Mouse (Mus musculus): Measurements from ENCODE around the gene Dsel. TPM values are rescaled to one million over a fixed set of nuclear protein-coding genes. Genes with fewer than 3 reads are reported as not detected.

Dsel gene
- total RNA-seq (2021) = 10 to 100 TPM; 24.4 to 28.9 TPM
- long read RNA-seq, experiment 1, full-length matches to known transcripts = 5 of 12 reads
- long read RNA-seq, experiment 1, partial matches to known transcripts = 0 of 12 reads
- long read RNA-seq, experiment 1, other reads (novel, unspliced or antisense) = 7 of 12 reads
- long read RNA-seq, experiment 2, full-length matches to known transcripts = 6 of 8 reads
- long read RNA-seq, experiment 2, partial matches to known transcripts = 0 of 8 reads
- long read RNA-seq, experiment 2, other reads (novel, unspliced or antisense) = 2 of 8 reads

DNA sequence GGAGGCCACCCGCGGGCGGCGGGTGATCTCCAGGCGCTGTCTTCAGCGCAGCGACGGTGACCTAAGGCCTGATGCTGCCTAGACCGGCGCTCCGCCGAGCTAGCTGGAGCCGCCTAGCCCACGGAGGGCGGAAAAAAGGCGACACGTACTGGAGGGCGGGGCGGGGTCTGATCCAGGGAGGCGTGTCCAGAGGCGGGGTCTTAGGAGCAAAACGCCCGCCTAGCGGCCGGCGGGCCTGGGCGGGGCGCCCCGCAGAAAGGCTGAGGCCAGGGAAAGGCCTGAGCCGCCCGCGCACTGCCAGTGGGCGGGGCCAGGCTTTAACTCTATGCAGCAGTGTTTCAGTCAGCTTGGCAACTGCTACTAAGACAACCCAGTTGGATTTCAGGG lies at the start of gene Dsel:
TSS of gene Dsel (minus strand) at position 140 of the 387 bp plus-strand sequence.
- intact Hi-C loops (cut with DNase I) = loop anchor here (1.0 to 10.0 kb wide), 3 partner anchors 204 to 590 kb away; no protein-coding TSS in a partner anchor
- peak; percentile 52 for TF ChIP-seq CTCF (IDR thresholded peaks at IDR 0.05)
- DNase-seq (ENCODE audit: extremely low spot score in 1 of 2, low spot score in 2 of 2) = peak; percentile 87 to 91
- Histone ChIP-seq H3K4me3 (peak within 1 kb of the TSS; percentile 94), H3K27ac (peak within 1 kb of the TSS; percentile 93)

GRCm38 (mm10) chr1:111911424-111911823 lies 46.7 kb upstream of the Dsel start:
- H3K4me3 ChIP-seq = no peak overlapping the region
- intact Hi-C loops (cut with DNase I) = no loop called here
- DNase-seq (ENCODE audit: extremely low spot score in 1 of 2, low spot score in 2 of 2) = no peak
- TF ChIP-seq CTCF (IDR thresholded peaks at IDR 0.05) = no peak
- H3K27ac ChIP-seq = no peak overlapping the region

GRCm38 (mm10) chr1:111883336-111883735 lies 18.6 kb upstream of the Dsel start:
- no peak overlapping the region for H3K27ac ChIP-seq
- H3K4me3 ChIP-seq = no peak overlapping the region
- TF ChIP-seq CTCF (IDR thresholded peaks at IDR 0.05) = no peak
- intact Hi-C loops (cut with DNase I) = no loop called here
- no peak for DNase-seq (ENCODE audit: extremely low spot score in 1 of 2, low spot score in 2 of 2)

- DNase-seq (ENCODE audit: extremely low spot score in 1 of 2, low spot score in 2 of 2) = no peak
- TF ChIP-seq CTCF (IDR thresholded peaks at IDR 0.05) = no peak
- H3K4me3 ChIP-seq = no peak overlapping the region
- intact Hi-C loops (cut with DNase I) = no loop called here
- no peak overlapping the region for H3K27ac ChIP-seq
These were observed 11.1 kb upstream of the Dsel start for GRCm38 (mm10) chr1:111875784-111876183.

DNA sequence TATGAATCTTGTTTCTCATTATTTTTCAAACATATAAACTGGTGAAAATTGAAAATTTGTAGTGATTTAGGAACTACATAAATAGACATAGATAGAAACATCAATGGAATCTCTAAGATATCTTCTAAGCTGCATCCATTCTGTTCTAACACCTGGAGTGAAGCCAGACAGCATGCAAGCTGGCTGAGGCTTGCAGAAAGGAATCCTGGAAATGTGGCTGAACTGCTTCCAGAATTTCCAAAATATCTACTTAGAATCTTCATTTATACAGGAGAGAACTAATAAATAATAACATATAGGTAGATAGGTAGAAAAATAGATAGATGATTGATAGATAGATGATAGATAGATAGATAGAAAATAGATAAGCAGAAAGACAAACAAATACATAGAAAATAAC lies 8.5 kb upstream of the Dsel start:
- Histone ChIP-seq H3K4me3 (no peak overlapping the region), H3K27ac (no peak overlapping the region)
- TF ChIP-seq CTCF (IDR thresholded peaks at IDR 0.05) = no peak
- intact Hi-C loops (cut with DNase I) = no loop called here
- no peak for DNase-seq (ENCODE audit: extremely low spot score in 1 of 2, low spot score in 2 of 2)

DNA sequence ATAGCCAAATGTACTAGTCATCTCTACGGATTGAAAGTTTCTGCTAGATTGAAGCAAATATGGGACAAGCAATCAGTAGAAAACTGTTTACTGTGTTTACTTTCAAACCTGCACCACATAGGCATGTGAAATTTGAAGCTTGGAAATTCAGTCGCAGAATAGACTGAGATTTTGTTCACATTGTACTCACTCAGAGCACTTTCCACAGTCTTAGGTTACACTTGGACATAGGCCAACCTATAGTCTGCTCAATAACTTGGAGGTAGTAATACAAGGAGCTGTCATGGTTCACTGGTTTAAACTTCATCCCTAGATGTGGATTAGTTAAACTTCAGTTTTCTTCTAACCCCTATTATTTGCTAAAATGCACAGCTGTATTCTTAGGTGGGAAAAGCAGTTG lies 749 bp upstream of the Dsel start:
- TF ChIP-seq CTCF (IDR thresholded peaks at IDR 0.05) = no peak
- Histone ChIP-seq H3K27ac (no peak overlapping the region), H3K4me3 (peak overlapping the region; percentile 94; the same call in 1 of the 2 replicates)
- intact Hi-C loops (cut with DNase I) = loop anchor here (10.0 kb wide), 1 partner anchor 589 kb away; no protein-coding TSS in a partner anchor
- no peak for DNase-seq (ENCODE audit: extremely low spot score in 1 of 2, low spot score in 2 of 2)

DNA sequence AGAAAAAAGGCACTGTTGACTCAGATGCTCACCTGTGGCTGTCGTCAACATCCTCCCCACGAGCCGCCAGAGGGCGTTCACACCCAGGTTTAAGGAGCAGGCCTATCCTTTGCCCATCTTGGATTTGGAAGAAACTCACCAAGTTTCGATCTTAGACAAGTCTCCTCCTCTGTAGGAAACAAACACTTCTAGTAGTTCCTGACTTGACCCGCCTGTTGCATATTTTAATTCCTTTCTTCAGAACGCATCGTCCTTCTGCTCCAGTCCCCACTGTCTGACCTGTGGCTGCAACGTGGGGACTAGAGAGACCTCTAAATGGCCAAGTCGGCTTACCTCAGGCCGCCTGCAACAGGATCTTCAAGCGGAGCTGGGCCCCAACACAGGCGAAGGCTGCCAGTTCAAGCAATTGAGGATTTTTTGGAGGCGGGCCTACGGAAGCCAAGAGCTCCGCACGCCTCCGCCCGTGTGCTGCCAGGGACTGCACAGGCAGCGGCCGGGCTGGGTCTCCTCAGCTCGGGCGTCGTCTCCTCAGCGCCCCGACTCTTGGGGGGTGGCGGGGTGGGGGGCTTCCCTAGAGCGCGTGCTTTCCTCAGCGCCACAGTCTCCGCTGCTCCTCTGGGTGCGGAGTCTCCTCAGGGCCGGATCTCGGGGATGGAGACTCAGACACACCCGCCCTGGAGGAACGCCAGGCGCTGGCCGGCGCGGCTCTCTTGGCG lies 497 bp downstream of the Dsel start:
- TF ChIP-seq CTCF (IDR thresholded peaks at IDR 0.05) = peak; percentile 81
- peak; percentile 68 to 79 for DNase-seq (ENCODE audit: extremely low spot score in 1 of 2, low spot score in 2 of 2)
- peak overlapping the region; percentile 93 for H3K27ac ChIP-seq
- H3K4me3 ChIP-seq = peak overlapping the region; percentile 94
- intact Hi-C loops (cut with DNase I) = loop anchor here (1.0 to 10.0 kb wide), 3 partner anchors 204 to 591 kb away; no protein-coding TSS in a partner anchor

- no peak for DNase-seq (ENCODE audit: extremely low spot score in 1 of 2, low spot score in 2 of 2)
- intact Hi-C loops (cut with DNase I) = no loop called here
- Histone ChIP-seq H3K4me3 (no peak overlapping the region), H3K27ac (no peak overlapping the region)
- TF ChIP-seq CTCF (IDR thresholded peaks at IDR 0.05) = no peak
These were observed 6.9 kb downstream of the Dsel start for GRCm38 (mm10) chr1:111857852-111858251.

DNA sequence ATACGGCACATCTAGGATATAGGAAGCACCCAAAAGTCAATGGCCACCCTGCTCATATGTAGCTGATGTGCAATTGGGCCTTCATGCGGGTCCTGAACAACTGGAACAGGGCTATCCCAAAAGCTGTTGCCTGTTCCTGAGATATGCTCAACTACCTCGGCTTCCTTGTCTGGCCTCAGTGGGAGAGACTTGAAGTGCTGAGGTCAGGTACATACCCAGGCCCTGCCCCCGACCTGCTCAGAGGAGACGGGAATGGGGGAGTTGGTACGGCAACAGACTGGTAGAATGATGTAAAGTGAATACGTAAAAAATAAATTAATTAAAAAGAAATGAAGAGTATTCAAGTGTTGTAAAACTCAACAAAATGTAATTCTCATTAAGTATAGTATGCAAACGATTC lies 12.3 kb downstream of the Dsel start:
- Histone ChIP-seq H3K27ac (no peak overlapping the region), H3K4me3 (no peak overlapping the region)
- no peak for TF ChIP-seq CTCF (IDR thresholded peaks at IDR 0.05)
- DNase-seq (ENCODE audit: extremely low spot score in 1 of 2, low spot score in 2 of 2) = no peak
- intact Hi-C loops (cut with DNase I) = no loop called here

- no peak overlapping the region for H3K4me3 ChIP-seq
- intact Hi-C loops (cut with DNase I) = no loop called here
- TF ChIP-seq CTCF (IDR thresholded peaks at IDR 0.05) = no peak
- H3K27ac ChIP-seq = no peak overlapping the region
- no peak for DNase-seq (ENCODE audit: extremely low spot score in 1 of 2, low spot score in 2 of 2)
These were observed 31.0 kb downstream of the Dsel start for GRCm38 (mm10) chr1:111833583-111834225.

Data from left cerebral cortex, adult 2 months (tissue).